Mouse (Mus musculus) cerebellum, adult 2 months (tissue): ENCODE results near the gene Calr3.

Source experiments
- CTCF ChIP-seq: fragments of 200-500 bp; IDR thresholded peaks from 2 replicates; pipeline ENCODE4 v1.5.1; 2011; ENCODE audit warnings: low read depth, mild to moderate bottlenecking, control low read depth, low read length, moderate library complexity, borderline replicate concordance; ENCODE audit not compliant: insufficient read depth
- POLR2A ChIP-seq: fragments of 200-500 bp; IDR thresholded peaks from 2 replicates; pipeline ENCODE4 v1.6.1; 2011; ENCODE audit warnings: low read length, control low read depth, borderline replicate concordance; ENCODE audit not compliant: insufficient read depth

GRCm38 (mm10) chr8:72376900-72377299 is 66.8 kb downstream of the Calr3 start:
- TF ChIP-seq CTCF (no peak), POLR2A (no peak)
